ENCODE assay signal across 9 mouse cellular contexts in the genomic region with DNA sequence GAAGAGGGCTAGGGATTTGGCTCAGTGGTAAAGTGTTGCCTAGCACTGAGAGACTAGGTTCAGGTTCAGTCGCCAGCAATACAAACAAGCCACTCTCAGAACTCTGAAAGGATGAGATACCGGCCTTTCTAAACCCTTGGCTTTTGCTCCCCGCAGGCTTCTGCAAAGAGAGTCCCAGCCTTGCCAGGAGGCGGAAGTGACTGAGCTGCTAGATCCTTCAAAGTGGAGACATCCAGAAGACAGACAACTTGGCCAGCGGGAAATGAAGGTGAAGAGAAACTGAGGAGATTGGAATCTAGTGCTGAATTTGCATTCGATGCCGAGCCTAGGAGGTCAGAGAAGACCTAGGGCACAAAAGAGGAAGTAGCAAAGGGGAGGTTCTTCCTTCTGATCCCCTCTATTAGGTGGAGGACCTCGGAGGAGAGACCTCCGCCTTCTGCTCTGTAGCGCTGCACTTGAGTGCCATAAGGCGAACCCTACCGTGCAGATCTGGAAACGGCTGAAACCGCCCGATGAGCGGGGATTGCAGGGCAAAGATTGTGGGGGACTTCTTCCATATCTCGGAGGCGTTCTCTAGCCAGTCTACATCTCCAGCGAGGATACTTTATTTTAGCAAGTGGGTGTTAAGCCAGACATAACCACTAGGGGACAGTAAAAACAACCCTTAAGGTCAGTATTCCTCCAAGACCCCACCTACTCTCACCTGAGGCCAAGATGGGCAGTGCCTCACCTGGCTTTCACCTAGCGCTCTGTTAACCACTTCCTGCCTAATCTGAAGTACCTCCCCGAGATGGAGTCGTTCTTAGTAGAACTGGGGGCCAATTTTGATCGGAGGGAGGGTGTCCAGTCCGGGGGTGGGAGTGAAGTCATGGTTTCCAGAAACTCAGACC. TPM values are rescaled to one million over a fixed set of nuclear protein-coding genes. Genes with fewer than 3 reads are reported as not detected.
DNase-seq lines count a peak whose midpoint lies in the region; ATAC-seq and TF ChIP-seq lines count a peak whose summit lies in the region.
"Had no signal": no experiment of that assay in that cellular context is flagged by ENCODE, and none has a peak within 500 bp of the region (broad histone marks: within the 10 kb centered on the region; RNA-seq: fewer than 3 reads in every experiment).

No protein-coding gene starts in this region.

- no peaks in the 10 kb centered on the region for H3K36me3 ChIP-seq in intestine, embryonic 16.5 days (ENCODE audit: control insufficient read depth, insufficient read depth, low read length)
- H3K36me3 ChIP-seq in lung, embryonic 14.5 days (ENCODE audit: insufficient read depth): no peaks in the 10 kb centered on the region

- peak overlapping the region; percentile 92 for H3K27ac ChIP-seq in cerebellum, adult 2 months (ENCODE audit: insufficient read depth, low read length)
- H3K27ac ChIP-seq in intestine, embryonic 16.5 days (ENCODE audit: low read length): peak overlapping the region; percentile 98
- H3K27ac ChIP-seq in lung, embryonic 14.5 days (ENCODE audit: low read depth): peak overlapping the region; percentile 99

- peak overlapping the region; percentile 83 for H3K4me2 ChIP-seq in intestine, embryonic 16.5 days (ENCODE audit: low read depth, low read length)
- peak overlapping the region; percentile 72 for H3K4me2 ChIP-seq in lung, embryonic 14.5 days

- H3K9me3 ChIP-seq in intestine, embryonic 16.5 days (ENCODE audit: control insufficient read depth, low read length): no peaks in the 10 kb centered on the region
- no peaks in the 10 kb centered on the region for H3K9me3 ChIP-seq in lung, embryonic 14.5 days (ENCODE audit: low read depth, low read length)

- peaks cover 5% of the 10 kb centered on the region; the same call in 1 of the 2 replicates for H3K4me1 ChIP-seq in cerebellum, adult 2 months (ENCODE audit: control insufficient read depth, insufficient read depth, low read length)
- peaks cover 19% of the 10 kb centered on the region for H3K4me1 ChIP-seq in intestine, embryonic 16.5 days (ENCODE audit: control insufficient read depth, insufficient read depth, low read length)
- H3K4me1 ChIP-seq in lung, embryonic 14.5 days (ENCODE audit: insufficient read depth): no peaks in the 10 kb centered on the region

- no peaks in the 10 kb centered on the region for H3K27me3 ChIP-seq in cerebellum, adult 2 months (ENCODE audit: control insufficient read depth, insufficient read depth, low read length)
- no peaks in the 10 kb centered on the region for H3K27me3 ChIP-seq in intestine, embryonic 16.5 days (replicated peaks; ENCODE audit: control insufficient read depth, insufficient read depth, low read length)
- H3K27me3 ChIP-seq in lung, embryonic 14.5 days (ENCODE audit: insufficient read depth, low read length): no peaks in the 10 kb centered on the region

- H3K9ac ChIP-seq in intestine, embryonic 16.5 days (ENCODE audit: low read depth, low read length): peak overlapping the region; percentile 94
- H3K9ac ChIP-seq in lung, embryonic 14.5 days: peak overlapping the region; percentile 82; the same call in 1 of the 2 replicates

- no peak for TF ChIP-seq POLR2A in cerebellum, adult 2 months (IDR thresholded peaks at IDR 0.05; ENCODE audit: borderline replicate concordance, insufficient read depth, low read length)

- peak overlapping the region; percentile 97 for H3K4me3 ChIP-seq in cerebellum, adult 2 months (replicated peaks; ENCODE audit: insufficient read depth, low read depth, low read length)
- peak overlapping the region; percentile 77 for H3K4me3 ChIP-seq in intestine, embryonic 16.5 days (ENCODE audit: low read length)
- peak overlapping the region; percentile 75 for H3K4me3 ChIP-seq in lung, embryonic 14.5 days (ENCODE audit: low read depth, low read length)

- DNase-seq in urinary bladder, adult 18-20 months (ENCODE audit: low spot score in 2 of 2): peak; percentile 49 to 59
- DNase-seq in urinary bladder, postnatal 10 days (ENCODE audit: low spot score): no peak
- peak; percentile 74 to 87 for DNase-seq in cerebellum, adult 2 months
- DNase-seq in forelimb bud, embryonic 11.5 days (ENCODE audit: low read depth, low spot score): peak; percentile 76
- DNase-seq in lung, embryonic 14.5 days: peak; percentile 93
- DNase-seq in right cerebral cortex, postnatal 14 days: no peak

- peak; percentile 75 for TF ChIP-seq CTCF in cerebellum, adult 2 months (IDR thresholded peaks at IDR 0.05; ENCODE audit: borderline replicate concordance, insufficient read depth, low read depth, low read length)
- TF ChIP-seq CTCF in lung, embryonic 14.5 days (IDR thresholded peaks at IDR 0.05; ENCODE audit: low read depth): peak; percentile 94

- 11% methylated on average over 24 of the region's 24 CpGs for WGBS in cerebellum, adult 2 months
- WGBS in intestine, embryonic 16.5 days: 6% methylated on average over 24 of the region's 24 CpGs
- 4% methylated on average over 24 of the region's 24 CpGs for WGBS in lung, embryonic 14.5 days

- peak; percentile 37 for ATAC-seq in intestine, embryonic 16.5 days
- ATAC-seq in lung, embryonic 14.5 days (ENCODE audit: insufficient read depth): no peak; the same call in 1 of the 2 replicates
- peak; percentile 55 for ATAC-seq in neutrophil, adult 5-6 weeks (ENCODE audit: extremely low read depth, insufficient number of reproducible peaks, low FRiP score, poor library complexity, severe bottlenecking)

RNA-seq across cellular contexts. Expression of a gene that starts 5.0 kb away (rescaled TPM):
- polyA plus RNA-seq in cerebellum, adult 2 months (2012; rRNA removed): 22.0 and 22.3 TPM in 2 replicates
- 5.1 and 5.9 TPM in 2 replicates for polyA plus RNA-seq in intestine, embryonic 16.5 days (2015; fragmentation: Nextera tagmentation; extraction: Ambion mirVana)
- polyA plus RNA-seq in lung, embryonic 14.5 days (2014; fragmentation: Nextera tagmentation; extraction: Ambion mirVana): 16.3 and 17.3 TPM in 2 replicates
- 18.3 and 26.5 TPM in 2 replicates for total RNA-seq in neutrophil, adult 5-6 weeks (2017)

RNA-seq across cellular contexts. Expression of a gene that starts 22.8 kb away (rescaled TPM):
- polyA plus RNA-seq in cerebellum, adult 2 months (2012; rRNA removed): 0.13 TPM in 1 of 2 replicates, not detected in the other
- polyA plus RNA-seq in intestine, embryonic 16.5 days (2015; fragmentation: Nextera tagmentation; extraction: Ambion mirVana): 0.61 and 0.80 TPM in 2 replicates
- polyA plus RNA-seq in lung, embryonic 14.5 days (2014; fragmentation: Nextera tagmentation; extraction: Ambion mirVana): 0.39 and 0.53 TPM in 2 replicates
- not detected in 2 replicates for total RNA-seq in neutrophil, adult 5-6 weeks (2017)
- polyA plus RNA-seq: large intestine, adult 2 months had no signal

RNA-seq across cellular contexts. Expression of a gene that starts 36.6 kb away (rescaled TPM):
- polyA plus RNA-seq in cerebellum, adult 2 months (2012; rRNA removed): not detected in 2 replicates
- not detected in 2 replicates for polyA plus RNA-seq in intestine, embryonic 16.5 days (2015; fragmentation: Nextera tagmentation; extraction: Ambion mirVana)
- polyA plus RNA-seq in lung, embryonic 14.5 days (2014; fragmentation: Nextera tagmentation; extraction: Ambion mirVana): not detected in 2 replicates
- 0.37 TPM in 1 of 2 replicates, not detected in the other for total RNA-seq in neutrophil, adult 5-6 weeks (2017)
- polyA plus RNA-seq: large intestine, adult 2 months had no signal

RNA-seq across cellular contexts. Expression of a gene that starts 59.2 kb away (rescaled TPM):
- polyA plus RNA-seq in cerebellum, adult 2 months (2012; rRNA removed): 50.1 and 53.2 TPM in 2 replicates
- polyA plus RNA-seq in intestine, embryonic 16.5 days (2015; fragmentation: Nextera tagmentation; extraction: Ambion mirVana): 23.3 and 25.9 TPM in 2 replicates
- 24.4 and 27.7 TPM in 2 replicates for polyA plus RNA-seq in lung, embryonic 14.5 days (2014; fragmentation: Nextera tagmentation; extraction: Ambion mirVana)
- total RNA-seq in neutrophil, adult 5-6 weeks (2017): 41.8 and 52.1 TPM in 2 replicates

Comparison
In these comparisons a context has a peak if more than half of its experiments do, and no peak if none do; other contexts are left out.
1. DNase-seq: peak in urinary bladder, adult 18-20 months (2 of 2), cerebellum, adult 2 months (2 of 2), forelimb bud, embryonic 11.5 days (single experiment) and lung, embryonic 14.5 days (single experiment); none in urinary bladder, postnatal 10 days (single experiment) and right cerebral cortex, postnatal 14 days (single experiment).
2. Peak in every context shown above with its lines, with median percentiles within 50 percentile points of each other: H3K27ac ChIP-seq and H3K4me3 ChIP-seq.